ENCODE assay signal across 14 mouse cellular contexts in the genomic region with DNA sequence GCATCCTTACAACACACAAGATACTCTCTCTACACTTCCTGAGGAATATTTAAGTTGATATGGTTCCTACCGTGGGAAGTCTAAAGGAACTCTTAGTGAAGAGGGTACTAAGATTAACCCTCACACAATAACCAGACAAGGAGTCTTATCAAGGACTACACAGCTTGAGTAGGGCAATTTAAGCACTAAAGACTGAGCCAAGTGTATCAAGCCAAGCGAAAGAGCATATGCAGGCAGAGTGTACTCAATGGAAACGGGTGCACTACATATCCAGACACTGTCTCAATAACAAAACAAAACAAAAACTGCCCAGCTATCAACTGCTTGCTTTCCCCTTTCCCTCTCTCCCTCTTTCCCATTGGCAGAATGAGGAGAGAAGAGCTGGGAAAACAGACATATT.
"Had no signal": no experiment of that assay in that cellular context is flagged by ENCODE, and none has a peak within 500 bp of the region (broad histone marks: within the 10 kb centered on the region; RNA-seq: fewer than 3 reads in every experiment).

No protein-coding gene starts in this region.

- H3K4me1 ChIP-seq: limb, embryonic 10.5 days; neural tube, embryonic 13.5 days had no signal

- H3K4me2 ChIP-seq: midbrain, embryonic 11.5 days; neural tube, embryonic 13.5 days had no signal

- H3K9ac ChIP-seq: neural tube, embryonic 13.5 days had no signal

- DNase-seq: kidney, adult 11 months; kidney, postnatal 10 days; kidney, postnatal 4 days; lung, adult 2 months; lung, postnatal 36 days; right cerebral cortex, postnatal 14 days; thymus, postnatal 36 days had no signal

- H3K4me3 ChIP-seq: layer of hippocampus, adult 2 months; left cerebral cortex, adult 2 months; limb, embryonic 10.5 days; neural tube, embryonic 13.5 days had no signal

- ATAC-seq: lung, postnatal 0 days; midbrain, embryonic 16.5 days had no signal

- H3K27ac ChIP-seq: layer of hippocampus, adult 2 months; left cerebral cortex, adult 2 months; limb, embryonic 10.5 days; neural tube, embryonic 13.5 days had no signal

- H3K9me3 ChIP-seq: neural tube, embryonic 13.5 days had no signal

- H3K36me3 ChIP-seq: limb, embryonic 10.5 days; neural tube, embryonic 13.5 days had no signal

- H3K27me3 ChIP-seq: neural tube, embryonic 13.5 days had no signal
